Mouse (Mus musculus) erythroblast, adult 5-6 weeks (primary cell): ENCODE data around the gene Eya2. TPM values are rescaled to one million over a fixed set of nuclear protein-coding genes. Genes with fewer than 3 reads are reported as not detected.
A peak's percentile ranks its signal among the peaks of the same experiment; 100 is the strongest.

ENCODE experiments used
- ATAC-seq: replicated peaks from 2 replicates; pipeline ENCODE4 v1.8.0; 2016; ENCODE audit warnings: moderate number of reproducible peaks, mild to moderate bottlenecking, moderate TSS enrichment, inconsistent platforms; ENCODE audit not compliant: poor library complexity, low FRiP score, severe bottlenecking
- total RNA-seq, 2 experiments: library from RNA; stranded (forward) in 1 of 2; stranded (reverse) in 1 of 2; fragments of 150-400 nt in 1 of 2; fragments of 200-764, 138-1000 nt in 1 of 2; gene quantifications; 2 replicates each; pipeline versions ENCODE4 v1.2.3 to v1.2.4; 2015 to 2017; ENCODE audit warnings: low replicate concordance in 2 of 2

Gene Eya2
- total RNA-seq, 2 experiments from 2014 or later = 0.09 TPM; not detected in 1

DNA sequence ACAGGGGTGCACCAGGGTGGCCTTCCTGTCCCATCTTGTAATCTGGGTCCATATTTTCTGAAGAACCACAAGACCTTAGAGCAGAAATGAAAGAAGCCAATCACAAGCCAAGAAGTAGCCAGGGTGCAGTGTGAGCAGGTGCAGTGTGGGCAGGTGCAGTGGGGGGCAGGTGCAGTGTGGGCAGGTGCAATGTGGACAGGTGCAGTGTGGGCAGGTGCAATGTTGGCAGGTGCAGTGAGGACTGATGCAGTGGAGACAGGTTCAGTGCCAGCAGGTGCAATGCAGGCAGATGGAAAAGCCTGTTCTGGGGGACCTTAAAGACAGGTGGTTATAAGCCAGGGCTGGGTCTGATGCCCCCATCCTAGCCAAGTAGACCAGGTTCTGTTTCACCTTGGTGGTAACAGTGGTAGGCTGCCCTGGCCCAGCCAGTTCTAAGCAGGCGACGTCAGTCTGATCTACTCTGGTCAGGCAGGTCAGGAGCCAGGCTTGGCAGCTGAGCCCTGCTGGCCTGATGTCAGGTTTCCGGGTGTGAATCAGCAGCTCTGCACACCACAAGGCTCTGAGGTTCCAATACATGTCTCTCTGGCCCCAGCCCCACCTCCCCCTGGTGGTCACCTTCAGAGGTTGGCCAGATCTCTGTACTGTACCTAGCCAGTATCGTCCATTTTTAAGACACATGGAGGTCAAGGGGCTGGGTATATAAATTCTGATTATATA lies 98.3 kb downstream of the Eya2 start:
- ATAC-seq = 0 out of 2 replicates have a peak, but pooled peaks have one; percentile 38

DNA sequence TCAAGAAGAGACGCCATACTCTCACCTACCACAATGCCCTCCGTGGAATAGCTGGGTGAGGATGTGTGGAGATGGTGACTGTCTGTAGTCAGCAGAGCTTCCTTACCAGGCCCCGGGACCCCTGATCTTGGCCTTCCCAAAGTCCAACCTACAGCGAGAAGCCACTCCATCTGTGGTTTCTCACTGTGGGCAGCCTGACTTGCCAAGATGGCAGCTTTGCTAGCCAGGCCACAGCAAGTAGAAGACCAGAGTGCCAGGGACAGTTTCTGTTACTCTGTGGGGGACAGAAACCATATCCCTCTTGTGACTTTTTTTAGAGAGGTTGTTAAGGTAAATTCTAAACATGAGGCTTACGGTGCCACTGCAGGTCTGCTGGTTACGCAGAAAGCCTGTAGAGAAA lies 99.9 kb downstream of the Eya2 start:
- ATAC-seq = no peak

DNA sequence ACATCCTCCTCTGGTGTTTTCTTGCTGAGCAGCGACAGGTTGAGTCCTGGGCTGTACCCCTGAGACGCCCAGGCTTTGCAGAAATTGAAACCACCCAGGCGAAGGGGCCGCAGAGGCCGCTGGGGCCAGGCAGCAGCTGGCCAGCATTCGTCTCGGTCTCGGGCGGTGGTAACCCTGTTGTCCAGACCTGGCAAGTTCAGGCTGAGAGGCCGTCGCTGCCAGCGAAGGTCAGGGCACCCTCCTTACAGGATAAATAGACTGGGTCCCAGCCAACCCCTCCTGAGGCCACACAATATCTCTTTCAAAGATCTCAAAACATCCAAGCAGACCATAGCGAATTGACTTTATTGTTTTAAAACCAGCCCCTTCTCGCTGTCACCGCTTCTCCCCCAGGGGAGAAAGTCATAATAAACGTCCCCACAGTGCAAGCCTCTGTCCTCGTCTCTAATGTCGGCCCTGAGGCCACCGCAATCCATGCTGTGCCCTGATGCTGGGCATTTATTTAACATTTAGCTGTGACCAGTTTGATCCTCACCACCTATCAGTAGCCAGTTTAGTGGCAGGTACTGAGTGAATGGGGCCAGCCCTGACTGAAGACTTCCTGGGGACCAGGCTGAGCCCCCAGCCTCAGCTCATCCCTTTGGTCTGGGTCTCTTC lies 105.5 kb downstream of the Eya2 start:
- ATAC-seq = no peak

- ATAC-seq = no peak
Measured at GRCm38 (mm10) chr2:165703033-165703805, 108.4 kb downstream of the Eya2 start.

- ATAC-seq = no peak
Measured at GRCm38 (mm10) chr2:165708266-165708665, 113.4 kb downstream of the Eya2 start.

DNA sequence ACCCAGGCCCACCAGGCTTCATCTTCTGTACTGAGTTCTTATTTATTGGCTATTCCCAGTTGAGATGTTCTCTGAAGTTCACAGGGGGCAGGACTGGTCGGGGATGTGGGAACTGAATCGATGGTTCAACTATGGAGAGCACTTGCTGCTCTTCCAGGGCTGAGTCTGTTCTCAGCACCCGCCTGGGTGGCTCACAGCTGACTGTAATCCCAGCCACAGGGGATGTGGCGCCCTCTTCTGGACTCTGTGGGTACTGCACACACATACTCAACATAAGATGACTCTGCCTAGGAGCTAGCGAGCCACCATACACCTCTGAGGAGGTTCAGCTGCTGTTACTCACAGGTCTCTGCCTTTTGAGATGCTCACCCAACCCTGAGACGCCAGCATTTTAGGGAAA lies 121.9 kb downstream of the Eya2 start:
- no peak for ATAC-seq

DNA sequence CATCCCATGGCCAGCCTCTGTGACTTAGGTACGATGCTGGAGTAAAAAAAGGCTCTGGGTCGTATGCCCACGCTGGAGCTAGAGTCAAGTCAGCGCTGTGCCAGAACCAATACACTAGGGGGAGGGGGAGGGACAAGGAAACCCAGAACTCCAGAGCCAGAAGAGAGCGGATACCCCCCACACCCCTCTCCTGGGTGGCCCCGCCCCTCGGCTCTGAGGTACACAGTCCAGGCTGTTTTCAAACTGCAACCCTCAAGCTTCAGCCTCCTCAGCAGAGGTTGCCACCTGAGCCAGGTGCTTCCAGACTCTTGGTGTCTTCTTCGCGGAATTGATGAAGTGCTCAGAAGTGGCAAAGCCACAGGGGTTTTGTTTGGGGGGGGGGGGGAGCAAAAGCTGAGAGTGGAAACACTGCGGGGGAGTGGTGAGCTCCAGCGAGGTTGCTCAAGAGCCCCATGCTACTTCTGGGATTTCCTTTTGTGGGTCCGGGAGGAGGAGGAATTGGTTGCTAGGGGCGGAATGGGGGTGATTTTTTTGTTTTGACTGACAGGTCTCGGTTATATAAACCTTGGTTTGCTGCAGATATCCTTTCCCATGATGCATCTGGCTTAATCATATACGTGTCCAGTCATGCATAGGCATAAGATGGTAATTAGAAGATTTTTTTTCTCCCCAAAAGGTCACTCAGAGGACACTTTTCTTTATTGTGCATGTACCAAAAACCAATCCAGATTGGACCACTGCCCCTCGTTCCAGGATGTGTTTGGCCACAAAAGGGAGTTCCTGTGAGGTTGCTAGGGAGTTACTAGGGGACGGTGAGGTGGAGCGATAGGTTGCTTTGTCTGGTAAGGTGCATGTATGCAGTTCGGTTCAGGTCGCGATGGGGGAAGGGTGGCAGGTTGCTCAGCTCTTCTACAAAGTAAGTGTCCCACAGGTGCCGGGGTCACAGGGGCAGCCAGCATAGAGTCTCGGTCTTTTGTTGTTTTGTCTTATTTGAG lies 122.6 kb downstream of the Eya2 start:
- ATAC-seq = no peak

DNA sequence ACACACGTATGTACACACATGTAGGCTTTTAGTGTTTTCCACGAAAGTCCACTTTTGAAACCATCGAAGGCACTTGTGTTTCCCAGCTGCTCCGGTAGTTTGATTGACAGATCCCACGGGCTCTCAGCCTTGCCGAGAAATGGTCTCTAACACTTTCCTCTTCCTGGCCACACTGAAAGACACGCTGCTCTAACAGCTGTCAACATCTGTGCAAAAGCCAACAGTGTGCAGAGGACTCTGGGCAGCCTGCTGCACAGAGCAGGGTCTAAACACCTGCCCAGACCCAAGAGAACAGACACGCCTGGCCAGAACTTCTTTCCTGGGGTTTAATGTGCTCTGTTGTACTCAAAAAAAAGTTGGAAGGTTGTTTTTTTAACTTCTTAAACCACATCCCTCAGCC lies 124.5 kb downstream of the Eya2 start:
- no peak for ATAC-seq

DNA sequence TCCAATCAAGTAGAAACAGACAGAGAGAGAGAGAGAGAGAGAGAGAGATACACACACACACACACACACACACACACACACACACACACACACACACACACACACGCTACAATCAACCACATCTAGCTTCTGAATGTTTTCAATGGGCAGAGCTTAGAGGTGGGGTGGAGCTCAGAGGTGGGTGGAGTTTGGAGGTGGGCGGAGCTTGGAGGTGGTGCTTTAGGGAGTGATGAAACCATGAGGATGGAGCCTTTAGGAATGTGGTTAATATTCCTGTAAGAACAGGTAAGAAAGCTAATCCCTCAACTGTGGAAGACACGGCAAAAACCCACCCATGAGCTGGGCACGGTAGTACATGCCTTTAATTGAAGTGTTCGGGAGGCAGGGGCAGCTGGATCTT lies 127.1 kb downstream of the Eya2 start:
- no peak for ATAC-seq

GRCm38 (mm10) chr2:165732552-165733238 lies 137.9 kb downstream of the Eya2 start:
- no peak for ATAC-seq

- no peak for ATAC-seq
Measured at GRCm38 (mm10) chr2:165733701-165734100, 138.9 kb downstream of the Eya2 start.

DNA sequence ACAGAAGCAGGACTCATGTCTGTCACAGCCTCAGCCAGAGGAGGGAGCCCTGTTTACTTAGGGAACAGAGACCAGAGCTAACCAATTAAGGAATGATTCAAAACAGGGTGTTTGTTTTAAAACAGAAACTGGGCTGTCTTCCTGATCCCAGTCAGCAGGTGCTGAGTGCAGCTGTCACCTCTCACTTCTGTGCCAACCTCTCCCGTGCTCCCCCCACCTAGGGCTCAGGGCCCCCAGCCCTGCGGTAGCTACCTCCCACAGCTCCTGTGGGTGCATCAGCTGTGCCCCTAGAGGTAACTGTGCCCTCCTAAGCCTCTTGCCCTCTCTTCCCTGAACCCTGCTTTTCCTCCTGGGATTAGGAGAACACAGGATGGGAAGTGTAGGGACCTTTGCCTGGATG lies 141.5 kb downstream of the Eya2 start:
- ATAC-seq = no peak

- no peak for ATAC-seq
Measured at GRCm38 (mm10) chr2:165740381-165740780, 145.5 kb downstream of the Eya2 start.

DNA sequence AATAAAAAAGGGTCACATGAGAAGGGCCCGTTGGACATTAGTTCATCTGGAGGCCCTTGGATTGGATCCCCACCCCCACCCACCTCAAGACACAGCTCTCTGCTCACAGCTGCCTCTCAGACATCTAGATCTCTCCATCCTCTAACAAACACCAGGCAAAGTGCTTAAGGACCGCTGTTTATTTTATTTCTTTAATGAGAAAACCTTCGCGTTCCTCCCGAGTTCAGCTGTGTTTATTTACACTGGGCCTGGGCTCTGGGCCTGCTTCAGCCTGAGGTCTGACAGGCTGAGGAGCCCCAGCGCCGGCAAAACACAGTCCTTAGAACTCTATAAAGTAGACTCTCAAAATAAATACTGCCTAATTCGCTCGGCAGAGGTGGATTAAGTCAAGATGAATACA lies 146.2 kb downstream of the Eya2 start:
- no peak for ATAC-seq

GRCm38 (mm10) chr2:165741526-165742050 lies 146.8 kb downstream of the Eya2 start:
- no peak for ATAC-seq

- ATAC-seq = no peak
Measured at GRCm38 (mm10) chr2:165742210-165742786, 147.5 kb downstream of the Eya2 start.

DNA sequence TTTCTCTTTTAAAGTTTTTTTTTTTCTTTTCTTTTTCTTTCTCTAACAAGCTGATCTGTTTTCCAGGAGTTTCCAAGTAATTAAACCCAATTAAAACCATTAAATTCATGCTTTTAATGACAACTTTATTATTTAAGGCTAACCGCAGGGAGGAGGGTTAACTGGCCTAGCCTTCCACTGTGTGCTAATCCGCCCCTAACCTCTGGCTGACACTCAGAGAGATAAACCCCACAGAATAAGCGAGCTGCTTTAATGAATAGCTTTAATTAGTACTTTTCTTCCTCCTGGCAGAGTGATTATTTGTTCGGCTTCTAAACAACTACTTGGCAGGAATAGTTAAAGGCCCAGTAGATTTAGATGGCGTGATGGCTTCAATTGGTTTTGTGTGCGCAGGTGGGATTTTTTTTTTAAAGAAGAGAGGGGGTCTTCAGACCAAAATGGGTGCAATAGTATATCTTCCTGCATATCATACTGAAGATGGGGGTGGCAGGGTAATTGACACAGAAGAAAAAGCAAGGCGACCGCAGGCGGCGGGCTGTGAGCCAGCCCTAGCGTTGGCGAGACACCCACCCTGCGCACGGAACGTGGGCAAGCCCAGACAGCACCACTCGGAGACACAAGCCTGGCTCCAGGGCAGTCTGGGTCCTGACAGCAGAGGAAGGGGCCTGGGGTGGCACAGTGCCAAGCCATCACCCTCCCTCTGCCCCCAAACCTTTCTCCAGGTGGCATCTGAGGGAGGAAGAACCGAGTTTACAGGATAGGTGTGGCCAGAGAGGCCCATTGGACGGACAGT lies 150.7 kb downstream of the Eya2 start:
- no peak for ATAC-seq

DNA sequence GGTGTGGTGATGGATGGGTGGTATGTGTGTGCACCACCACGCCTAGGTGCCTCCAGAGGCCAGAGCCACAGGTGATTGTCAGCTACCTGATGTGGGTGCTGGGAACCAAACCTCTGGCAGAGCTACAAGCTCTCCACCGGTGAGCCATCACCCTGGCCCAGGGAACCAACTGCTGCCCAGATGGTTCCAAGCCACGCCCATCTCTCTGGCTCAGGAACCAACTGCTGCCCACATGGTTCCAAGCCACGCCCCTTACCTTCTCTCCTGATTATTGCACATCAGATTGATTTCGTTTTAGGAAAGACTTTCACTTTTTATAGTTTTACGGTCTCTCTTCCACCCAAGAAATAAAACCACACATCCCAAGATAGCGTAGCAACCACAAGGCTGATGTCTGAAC lies 153.1 kb downstream of the Eya2 start:
- no peak for ATAC-seq
